In genomic region chr11:98635312-98635970, GRCm38 (mm10) we compare ENCODE assay signal across 13 mouse cellular contexts. TPM values are rescaled to one million over a fixed set of nuclear protein-coding genes. Genes with fewer than 3 reads are reported as not detected.
DNase-seq lines count a peak whose midpoint lies in the region; ATAC-seq and TF ChIP-seq lines count a peak whose summit lies in the region.
"Not testable (repeated sequence)": the region's sequence is repeated elsewhere in the genome, so short reads cannot be mapped to it uniquely, and the experiment has no call there.
"Had no signal": no experiment of that assay in that cellular context is flagged by ENCODE, and none has a peak within 500 bp of the region (broad histone marks: within the 10 kb centered on the region; RNA-seq: fewer than 3 reads in every experiment).

No protein-coding gene starts in this region.

- not testable (repeated sequence) for TF ChIP-seq POLR2A in CH12.LX (IDR thresholded peaks at IDR 0.05; ENCODE audit: low read depth, low read length)

- H3K27me3 ChIP-seq in CH12.LX (replicated peaks), result peaks cover 40% of the 10 kb centered on the region
- not testable (repeated sequence) for H3K27me3 ChIP-seq in embryonic facial prominence, embryonic 10.5 days (replicated peaks; ENCODE audit: low read depth, poor library complexity, severe bottlenecking); hindbrain, postnatal 0 days (ENCODE audit: insufficient read depth, low read length); limb, embryonic 10.5 days (ENCODE audit: low read depth, poor library complexity, severe bottlenecking)

- peaks cover 5 to 14% of the 10 kb centered on the region in 2 experiments for H3K4me1 ChIP-seq in CH12.LX (ENCODE audit: control insufficient read depth in 1 of 2, insufficient read depth in 2 of 2)
- not testable (repeated sequence) for H3K4me1 ChIP-seq in embryonic facial prominence, embryonic 10.5 days; hindbrain, postnatal 0 days (ENCODE audit: insufficient read depth, low read length); limb, embryonic 10.5 days

- not testable (repeated sequence) for TF ChIP-seq EP300 in CH12.LX (IDR thresholded peaks at IDR 0.05; ENCODE audit: low read length)

- H3K9me3 ChIP-seq in CH12.LX (replicated peaks; ENCODE audit: low read length); embryonic facial prominence, embryonic 10.5 days; hindbrain, postnatal 0 days (ENCODE audit: low read length); limb, embryonic 10.5 days (replicated peaks): not testable (repeated sequence)

- H3K4me2 ChIP-seq in CH12.LX (ENCODE audit: insufficient read depth, low read depth, poor library complexity, severe bottlenecking), result peak overlapping the region; percentile 53
- H3K4me2 ChIP-seq in hindbrain, postnatal 0 days (ENCODE audit: low read depth, low read length), result not testable (repeated sequence)

- H3K4me3 ChIP-seq in CH12.LX (replicated peaks in 1 of 3; ENCODE audit: low read depth in 2 of 3, low read length in 2 of 3, poor library complexity in 1 of 3); embryonic facial prominence, embryonic 10.5 days; hindbrain, postnatal 0 days (ENCODE audit: low read length); limb, embryonic 10.5 days: not testable (repeated sequence)

- TF ChIP-seq CTCF in CH12.LX (conservative IDR thresholded peaks at IDR 0.05 in 1 of 2, IDR thresholded peaks at IDR 0.05 in 1 of 2; ENCODE audit: low read depth in 2 of 2, low read length in 2 of 2), result peak; percentile 43 to 77; a peak in 3 of 4 replicates
- peak; percentile 46 for TF ChIP-seq CTCF in hindbrain, postnatal 0 days (IDR thresholded peaks at IDR 0.05; ENCODE audit: low read depth)

- in situ Hi-C loops in CH12.LX (cut with MboI; ENCODE audit: low pct_ligation_motif_present, low pct_unique_long_range_greater_than_20kb, low sequenced_read_pairs), result loop anchor here (25.0 kb wide), 1 partner anchor 298 kb away; the partner anchor contains the start of genes Neurod2 and Ppp1r1b

- peak; percentile 53 for DNase-seq in CH12.LX (ENCODE audit: extremely low read depth)
- peak; percentile 58 for DNase-seq in adrenal gland, postnatal 14 days
- DNase-seq in embryonic facial prominence, embryonic 10.5 days (ENCODE audit: low spot score), result peak; percentile 34
- not testable (repeated sequence) for DNase-seq in hindbrain, postnatal 0 days (ENCODE audit: low spot score)
- DNase-seq in limb, embryonic 10.5 days (ENCODE audit: low spot score), result peak; percentile 37
- peak; percentile 12 for DNase-seq in spleen, adult 12 weeks (ENCODE audit: low spot score)
- peak; percentile 12 for DNase-seq in urinary bladder, postnatal 14 days (ENCODE audit: low spot score)

- 36% methylated on average over 10 of the region's 10 CpGs for WGBS in embryonic facial prominence, embryonic 10.5 days
- WGBS in hindbrain, postnatal 0 days, result 38% methylated on average over 10 of the region's 10 CpGs
- 36% methylated on average over 10 of the region's 10 CpGs for WGBS in limb, embryonic 10.5 days

- H3K9ac ChIP-seq in CH12.LX (ENCODE audit: insufficient read depth, low read depth); hindbrain, postnatal 0 days (replicated peaks; ENCODE audit: low read length): not testable (repeated sequence)

- not testable (repeated sequence) for H3K79me2 ChIP-seq in CH12.LX (replicated peaks; ENCODE audit: control insufficient read depth, extremely low read depth, insufficient read depth, poor library complexity, severe bottlenecking)

- H3K36me3 ChIP-seq in CH12.LX (replicated peaks in 1 of 2; ENCODE audit: control insufficient read depth in 1 of 2, insufficient read depth in 1 of 2, low read length in 1 of 2); embryonic facial prominence, embryonic 10.5 days (replicated peaks); hindbrain, postnatal 0 days (ENCODE audit: insufficient read depth, low read length); limb, embryonic 10.5 days: not testable (repeated sequence)

- TF ChIP-seq RAD21 in CH12.LX (IDR thresholded peaks at IDR 0.05; ENCODE audit: low read depth, low read length), result peak; percentile 45

- dilution Hi-C loops in CH12.LX (cut with MboI; ENCODE audit: extremely low pct_ligation_motif_present, extremely low pct_unique_long_range_greater_than_20kb, low sequenced_read_pairs), result not testable (repeated sequence)

- ATAC-seq in hindbrain, postnatal 0 days, result not testable (repeated sequence)
- peak; percentile 95 for ATAC-seq in megakaryocyte-erythroid progenitor cell, adult 5-6 weeks (replicated peaks; ENCODE audit: low FRiP score, low TSS enrichment, poor library complexity, severe bottlenecking)

- not testable (repeated sequence) for H3K27ac ChIP-seq in CH12.LX (ENCODE audit: insufficient read depth, low read depth); embryonic facial prominence, embryonic 10.5 days (replicated peaks); hindbrain, postnatal 0 days; limb, embryonic 10.5 days

TF ChIP-seq in CH12.LX, 34 proteins besides CTCF, POLR2A, EP300 and RAD21 (continues in another document):
- peak; percentile 19; the same call in 1 of the 2 replicates for TF ChIP-seq NELFE (IDR thresholded peaks at IDR 0.05; ENCODE audit: low read depth, low read length)

RNA-seq across cellular contexts. Expression of gene Gsdma3, which starts 9.3 kb away (rescaled TPM):
- total RNA-seq in CH12.LX (2012; rRNA removed), result not detected in 2 replicates
- total RNA-seq in CH12.LX (2014; rRNA removed), result not detected in 2 replicates
- polyA plus RNA-seq in CH12.LX (2012; ENCODE audit: insufficient read length, low read depth), result not detected in 2 replicates
- total RNA-seq in adrenal gland, postnatal 14 days (2021), result 25.4 and 31.6 TPM in 2 replicates
- polyA plus RNA-seq in embryonic facial prominence, embryonic 10.5 days (2016; fragmentation: Nextera tagmentation; extraction: Ambion mirVana), result not detected in 2 replicates
- 0.68 TPM in 1 of 2 replicates, not detected in the other for total RNA-seq in hindbrain, postnatal 0 days (2014; rRNA removed)
- polyA plus RNA-seq in hindbrain, postnatal 0 days (2015; fragmentation: Nextera tagmentation; extraction: Ambion mirVana), result not detected in 2 replicates
- polyA plus RNA-seq in limb, embryonic 10.5 days (2016; fragmentation: Nextera tagmentation; extraction: Ambion mirVana), result not detected in 2 replicates
- not detected in 2 replicates for total RNA-seq in megakaryocyte-erythroid progenitor cell, adult 5-6 weeks (2014; fragmentation: Nextera tagmentation)
- total RNA-seq in megakaryocyte-erythroid progenitor cell, adult 5-6 weeks (2017), result not detected in 2 replicates
- polyA plus RNA-seq: embryonic facial prominence, embryonic 12.5 days; large intestine, adult 2 months; limb, embryonic 13.5 days had no signal

RNA-seq across cellular contexts. Expression of gene Gm12355, which starts 10.0 kb away (rescaled TPM):
- total RNA-seq in CH12.LX (2012; rRNA removed), result 1.8 and 2.0 TPM in 2 replicates
- total RNA-seq in CH12.LX (2014; rRNA removed), result 24.2 and 26.0 TPM in 2 replicates
- 3.0 and 9.8 TPM in 2 replicates for polyA plus RNA-seq in CH12.LX (2012; ENCODE audit: insufficient read length, low read depth)
- total RNA-seq in adrenal gland, postnatal 14 days (2021), result 15.0 and 17.2 TPM in 2 replicates
- polyA plus RNA-seq in embryonic facial prominence, embryonic 10.5 days (2016; fragmentation: Nextera tagmentation; extraction: Ambion mirVana), result 1.3 and 2.0 TPM in 2 replicates
- 0.21 TPM in 1 of 2 replicates, not detected in the other for total RNA-seq in hindbrain, postnatal 0 days (2014; rRNA removed)
- 0.25 and 0.33 TPM in 2 replicates for polyA plus RNA-seq in hindbrain, postnatal 0 days (2015; fragmentation: Nextera tagmentation; extraction: Ambion mirVana)
- 1.3 and 1.8 TPM in 2 replicates for polyA plus RNA-seq in limb, embryonic 10.5 days (2016; fragmentation: Nextera tagmentation; extraction: Ambion mirVana)
- total RNA-seq in megakaryocyte-erythroid progenitor cell, adult 5-6 weeks (2014; fragmentation: Nextera tagmentation), result 1.1 TPM in 1 of 2 replicates, not detected in the other
- 1.4 and 3.9 TPM in 2 replicates for total RNA-seq in megakaryocyte-erythroid progenitor cell, adult 5-6 weeks (2017)
- polyA plus RNA-seq: large intestine, adult 2 months had no signal

RNA-seq across cellular contexts. Expression of gene Gsdma2, which starts 11.1 kb away (rescaled TPM):
- not detected in 2 replicates for total RNA-seq in CH12.LX (2012; rRNA removed)
- total RNA-seq in CH12.LX (2014; rRNA removed), result not detected in 2 replicates
- polyA plus RNA-seq in CH12.LX (2012; ENCODE audit: insufficient read length, low read depth), result not detected in 2 replicates
- total RNA-seq in adrenal gland, postnatal 14 days (2021), result 1.0 and 2.0 TPM in 2 replicates
- polyA plus RNA-seq in embryonic facial prominence, embryonic 10.5 days (2016; fragmentation: Nextera tagmentation; extraction: Ambion mirVana), result not detected in 2 replicates
- total RNA-seq in hindbrain, postnatal 0 days (2014; rRNA removed), result not detected in 2 replicates
- polyA plus RNA-seq in hindbrain, postnatal 0 days (2015; fragmentation: Nextera tagmentation; extraction: Ambion mirVana), result not detected in 2 replicates
- not detected in 2 replicates for polyA plus RNA-seq in limb, embryonic 10.5 days (2016; fragmentation: Nextera tagmentation; extraction: Ambion mirVana)
- total RNA-seq in megakaryocyte-erythroid progenitor cell, adult 5-6 weeks (2014; fragmentation: Nextera tagmentation), result not detected in 2 replicates
- not detected in 2 replicates for total RNA-seq in megakaryocyte-erythroid progenitor cell, adult 5-6 weeks (2017)
- polyA plus RNA-seq: embryonic facial prominence, embryonic 12.5 days; limb, embryonic 13.5 days had no signal

RNA-seq across cellular contexts. Expression of gene Gsdma, which starts 28.7 kb away (rescaled TPM):
- total RNA-seq in CH12.LX (2012; rRNA removed) (not detected in 2 replicates), CH12.LX (2014; rRNA removed) (not detected in 2 replicates)
- polyA plus RNA-seq in CH12.LX (2012; ENCODE audit: insufficient read length, low read depth), result 0.08 and 0.10 TPM in 2 replicates
- total RNA-seq in adrenal gland, postnatal 14 days (2021), result 0.11 TPM in 1 of 2 replicates, not detected in the other
- polyA plus RNA-seq in embryonic facial prominence, embryonic 10.5 days (2016; fragmentation: Nextera tagmentation; extraction: Ambion mirVana), result not detected in 2 replicates
- total RNA-seq in hindbrain, postnatal 0 days (2014; rRNA removed), result not detected in 2 replicates
- 0.14 and 0.16 TPM in 2 replicates for polyA plus RNA-seq in hindbrain, postnatal 0 days (2015; fragmentation: Nextera tagmentation; extraction: Ambion mirVana)
- polyA plus RNA-seq in limb, embryonic 10.5 days (2016; fragmentation: Nextera tagmentation; extraction: Ambion mirVana), result 0.05 TPM in 1 of 2 replicates, not detected in the other
- total RNA-seq in megakaryocyte-erythroid progenitor cell, adult 5-6 weeks (2014; fragmentation: Nextera tagmentation), result not detected in 2 replicates
- total RNA-seq in megakaryocyte-erythroid progenitor cell, adult 5-6 weeks (2017), result 0.42 and 0.57 TPM in 2 replicates
- total RNA-seq: adrenal gland, adult 18-20 months had no signal
- polyA plus RNA-seq: heart, embryonic 16.5 days had no signal

RNA-seq across cellular contexts. Expression of gene Lrrc3c, which starts 37.4 kb away (rescaled TPM):
- total RNA-seq in CH12.LX (2012; rRNA removed), result not detected in 2 replicates
- not detected in 2 replicates for total RNA-seq in CH12.LX (2014; rRNA removed)
- not detected in 2 replicates for polyA plus RNA-seq in CH12.LX (2012; ENCODE audit: insufficient read length, low read depth)
- not detected in 2 replicates for total RNA-seq in adrenal gland, postnatal 14 days (2021)
- not detected in 2 replicates for polyA plus RNA-seq in embryonic facial prominence, embryonic 10.5 days (2016; fragmentation: Nextera tagmentation; extraction: Ambion mirVana)
- not detected in 2 replicates for total RNA-seq in hindbrain, postnatal 0 days (2014; rRNA removed)
- not detected in 2 replicates for polyA plus RNA-seq in hindbrain, postnatal 0 days (2015; fragmentation: Nextera tagmentation; extraction: Ambion mirVana)
- polyA plus RNA-seq in limb, embryonic 10.5 days (2016; fragmentation: Nextera tagmentation; extraction: Ambion mirVana), result not detected in 2 replicates
- not detected in 2 replicates for total RNA-seq in megakaryocyte-erythroid progenitor cell, adult 5-6 weeks (2014; fragmentation: Nextera tagmentation)
- not detected in 2 replicates for total RNA-seq in megakaryocyte-erythroid progenitor cell, adult 5-6 weeks (2017)
- total RNA-seq: adrenal gland, adult 18-20 months had no signal
- polyA plus RNA-seq: embryonic facial prominence, embryonic 12.5 days; heart, embryonic 16.5 days; large intestine, adult 2 months; limb, embryonic 13.5 days had no signal

Comparison
In these comparisons a context has a peak if more than half of its experiments do, and no peak if none do; other contexts are left out.
1. RNA of gene Gsdma3, which starts 9.3 kb away (total RNA-seq): 25.4 to 31.6 TPM in adrenal gland, postnatal 14 days; 0.68 TPM in hindbrain, postnatal 0 days, not detected in CH12.LX and not detected in megakaryocyte-erythroid progenitor cell, adult 5-6 weeks; every median in the first group is over 10 times any median in the second.